Mouse (Mus musculus): ENCODE measurements around the gene Ttc13. TPM values are rescaled to one million over a fixed set of nuclear protein-coding genes. Genes with fewer than 3 reads are reported as not detected.
A peak's percentile ranks its signal among the peaks of the same experiment; 100 is the strongest.

Gene Ttc13
- polyA plus RNA-seq, 1 experiment = 30.6 TPM

DNA sequence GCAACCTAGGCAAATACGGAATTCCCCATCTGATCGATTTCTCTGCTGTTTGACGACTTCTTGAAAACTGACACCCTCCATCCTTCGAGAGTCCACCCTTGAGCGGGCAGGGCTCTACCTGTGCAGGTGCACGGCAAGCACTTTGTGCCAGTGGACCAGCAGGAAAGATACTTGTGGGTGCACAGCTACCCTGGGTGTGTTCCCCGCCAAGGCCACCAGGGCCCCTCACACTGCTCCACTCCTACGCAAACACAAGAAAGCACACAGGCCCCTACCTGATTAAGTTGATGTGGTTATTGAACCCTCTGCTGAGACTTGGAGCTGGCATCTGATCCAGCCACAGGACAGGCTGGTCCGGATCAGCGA, 40.0 kb downstream of the Ttc13 start:
- TF ChIP-seq POLR2A (IDR thresholded peaks at IDR 0.05; ENCODE audit: borderline replicate concordance, low read depth, low read length) = no peak
- TF ChIP-seq CTCF (IDR thresholded peaks at IDR 0.05; ENCODE audit: low read depth, low read length) = no peak

GRCm38 (mm10) chr8:124681077-124681791, 40.5 kb downstream of the Ttc13 start:
- Histone ChIP-seq H3K27ac (ENCODE audit: insufficient read depth, low read depth, low read length) (no peak overlapping the region), H3K4me3 (ENCODE audit: insufficient read depth, low read length) (no peak overlapping the region), H3K4me1 (ENCODE audit: control insufficient read depth, insufficient read depth, low read length) (no peaks in the 10 kb centered on the region)
- TF ChIP-seq POLR2A (IDR thresholded peaks at IDR 0.05; ENCODE audit: borderline replicate concordance, low read depth, low read length) = no peak
- no peak for TF ChIP-seq CTCF (IDR thresholded peaks at IDR 0.05; ENCODE audit: low read depth, low read length)

More for the DNA sequence above, 40.0 kb downstream of the Ttc13 start:
- Histone ChIP-seq H3K4me3 (ENCODE audit: insufficient read depth, low read length) (no peak overlapping the region), H3K4me1 (ENCODE audit: control insufficient read depth, insufficient read depth, low read length) (no peaks in the 10 kb centered on the region), H3K27ac (ENCODE audit: insufficient read depth, low read depth, low read length) (no peak overlapping the region)

GRCm38 (mm10) chr8:124678246-124678645, 43.5 kb downstream of the Ttc13 start:
- H3K4me3 ChIP-seq (ENCODE audit: insufficient read depth, low read length) = no peak overlapping the region
- TF ChIP-seq POLR2A (IDR thresholded peaks at IDR 0.05; ENCODE audit: borderline replicate concordance, low read depth, low read length) = no peak
- H3K4me1 ChIP-seq (ENCODE audit: control insufficient read depth, insufficient read depth, low read length) = no peaks in the 10 kb centered on the region
- no peak overlapping the region for H3K27ac ChIP-seq (ENCODE audit: insufficient read depth, low read depth, low read length)

- no peak overlapping the region for H3K4me3 ChIP-seq (ENCODE audit: insufficient read depth, low read length)
- TF ChIP-seq POLR2A (IDR thresholded peaks at IDR 0.05; ENCODE audit: borderline replicate concordance, low read depth, low read length) = no peak
- TF ChIP-seq CTCF (IDR thresholded peaks at IDR 0.05; ENCODE audit: low read depth, low read length) = peak; percentile 75
- H3K4me1 ChIP-seq (ENCODE audit: control insufficient read depth, insufficient read depth, low read length) = no peaks in the 10 kb centered on the region
- no peak overlapping the region for H3K27ac ChIP-seq (ENCODE audit: insufficient read depth, low read depth, low read length)
Measured at GRCm38 (mm10) chr8:124677486-124677885, 44.3 kb downstream of the Ttc13 start.

DNA sequence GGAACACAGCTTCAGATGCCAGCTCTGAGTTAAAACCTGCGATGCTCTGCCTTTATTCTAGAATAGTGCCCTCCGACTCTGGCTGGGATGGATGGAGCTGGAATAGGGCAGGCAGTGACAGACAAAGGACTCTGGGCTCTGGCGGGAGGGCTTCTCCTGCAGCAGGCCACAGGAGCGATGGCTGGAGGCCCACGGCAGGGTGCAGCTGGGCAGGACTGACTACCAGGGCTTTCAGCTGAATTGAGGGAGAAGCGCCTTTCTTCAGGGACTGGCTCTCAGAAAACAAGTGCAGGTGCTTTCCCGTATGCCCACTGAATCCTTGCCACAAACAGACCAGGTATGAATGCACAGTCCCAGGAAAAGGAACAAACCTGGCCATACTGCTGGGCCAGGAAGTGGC, 44.7 kb downstream of the Ttc13 start:
- no peak for TF ChIP-seq POLR2A (IDR thresholded peaks at IDR 0.05; ENCODE audit: borderline replicate concordance, low read depth, low read length)
- no peak for TF ChIP-seq CTCF (IDR thresholded peaks at IDR 0.05; ENCODE audit: low read depth, low read length)
- Histone ChIP-seq H3K4me3 (ENCODE audit: insufficient read depth, low read length) (no peak overlapping the region), H3K4me1 (ENCODE audit: control insufficient read depth, insufficient read depth, low read length) (no peaks in the 10 kb centered on the region), H3K27ac (ENCODE audit: insufficient read depth, low read depth, low read length) (no peak overlapping the region)

DNA sequence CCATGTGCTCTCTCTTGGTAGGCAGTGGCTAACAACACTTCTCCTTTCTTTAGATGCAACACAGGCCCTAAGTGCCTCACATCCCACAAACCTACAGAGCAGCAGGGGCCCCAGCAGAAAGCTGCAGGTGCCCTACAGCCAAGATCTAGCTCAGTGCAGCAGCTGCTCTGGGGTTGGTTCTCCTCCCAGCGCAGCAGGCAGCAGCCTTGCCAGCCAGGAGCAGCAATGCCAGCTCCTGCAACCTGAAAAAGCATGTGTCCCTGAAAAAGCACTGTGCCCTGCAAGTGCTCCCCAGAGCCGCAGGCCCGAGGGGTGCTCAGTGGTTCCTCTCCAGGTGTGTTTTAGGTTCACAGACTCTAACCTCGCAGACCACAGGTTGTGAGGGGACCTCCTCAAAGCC, 45.1 kb downstream of the Ttc13 start:
- H3K4me1 ChIP-seq (ENCODE audit: control insufficient read depth, insufficient read depth, low read length) = no peaks in the 10 kb centered on the region
- H3K4me3 ChIP-seq (ENCODE audit: insufficient read depth, low read length) = no peak overlapping the region
- TF ChIP-seq CTCF (IDR thresholded peaks at IDR 0.05; ENCODE audit: low read depth, low read length) (no peak), POLR2A (IDR thresholded peaks at IDR 0.05; ENCODE audit: borderline replicate concordance, low read depth, low read length) (no peak)
- no peak overlapping the region for H3K27ac ChIP-seq (ENCODE audit: insufficient read depth, low read depth, low read length)

GRCm38 (mm10) chr8:124672345-124672744, 49.4 kb downstream of the Ttc13 start:
- H3K4me1 ChIP-seq (ENCODE audit: control insufficient read depth, insufficient read depth, low read length) = no peaks in the 10 kb centered on the region
- TF ChIP-seq CTCF (IDR thresholded peaks at IDR 0.05; ENCODE audit: low read depth, low read length) = no peak
- no peak for TF ChIP-seq POLR2A (IDR thresholded peaks at IDR 0.05; ENCODE audit: borderline replicate concordance, low read depth, low read length)

GRCm38 (mm10) chr8:124668798-124669197, 53.0 kb downstream of the Ttc13 start:
- Histone ChIP-seq H3K4me3 (ENCODE audit: insufficient read depth, low read length) (no peak overlapping the region), H3K27ac (ENCODE audit: insufficient read depth, low read depth, low read length) (no peak overlapping the region)
- no peak for TF ChIP-seq POLR2A (IDR thresholded peaks at IDR 0.05; ENCODE audit: borderline replicate concordance, low read depth, low read length)
- no peak for TF ChIP-seq CTCF (IDR thresholded peaks at IDR 0.05; ENCODE audit: low read depth, low read length)

More at GRCm38 (mm10) chr8:124672345-124672744, 49.4 kb downstream of the Ttc13 start:
- H3K27ac ChIP-seq (ENCODE audit: insufficient read depth, low read depth, low read length) = no peak overlapping the region
- H3K4me3 ChIP-seq (ENCODE audit: insufficient read depth, low read length) = no peak overlapping the region

DNA sequence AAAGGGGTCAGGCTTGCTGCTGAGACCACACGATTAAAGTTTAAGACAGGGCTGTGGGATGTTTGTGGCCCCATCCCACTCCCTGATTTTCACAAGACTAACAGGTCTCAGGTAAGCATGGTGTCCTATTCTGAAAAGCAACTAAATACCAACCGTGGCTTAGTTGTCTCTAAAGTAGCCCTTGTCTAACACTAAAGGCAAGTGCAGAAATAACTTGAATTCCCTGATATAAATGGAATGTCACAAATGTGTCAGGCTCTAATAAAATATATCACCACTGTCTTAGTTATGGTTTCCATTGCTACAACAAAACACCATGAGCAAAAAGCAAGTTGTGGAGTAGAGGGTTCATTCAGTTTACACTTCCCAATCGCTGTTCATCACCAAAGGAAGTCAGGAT, 57.4 kb downstream of the Ttc13 start:
- Histone ChIP-seq H3K27ac (ENCODE audit: insufficient read depth, low read depth, low read length) (no peak overlapping the region), H3K4me1 (ENCODE audit: control insufficient read depth, insufficient read depth, low read length) (peaks cover 9% of the 10 kb centered on the region), H3K4me3 (ENCODE audit: insufficient read depth, low read length) (no peak overlapping the region)
- TF ChIP-seq POLR2A (IDR thresholded peaks at IDR 0.05; ENCODE audit: borderline replicate concordance, low read depth, low read length) = no peak
- no peak for TF ChIP-seq CTCF (IDR thresholded peaks at IDR 0.05; ENCODE audit: low read depth, low read length)

More at GRCm38 (mm10) chr8:124668798-124669197, 53.0 kb downstream of the Ttc13 start:
- H3K4me1 ChIP-seq (ENCODE audit: control insufficient read depth, insufficient read depth, low read length) = no peaks in the 10 kb centered on the region

DNA sequence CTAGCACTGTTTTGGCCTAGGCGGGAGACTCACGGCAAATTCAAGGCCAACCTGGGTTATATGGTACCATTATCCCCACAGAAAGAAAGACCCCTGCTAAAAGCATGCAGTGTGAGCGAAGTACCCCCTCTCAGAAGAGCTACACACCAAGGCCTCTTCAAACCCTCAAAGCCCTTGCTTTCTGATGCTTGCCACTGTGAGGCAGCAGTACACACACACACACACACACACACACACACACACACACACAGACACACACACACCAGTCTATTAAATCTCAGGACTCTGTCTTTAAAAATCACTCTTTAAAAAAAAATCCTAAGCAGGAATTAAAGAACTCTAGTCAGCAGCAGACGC, 57.9 kb downstream of the Ttc13 start:
- H3K4me3 ChIP-seq (ENCODE audit: insufficient read depth, low read length) = no peak overlapping the region
- peaks cover 9% of the 10 kb centered on the region for H3K4me1 ChIP-seq (ENCODE audit: control insufficient read depth, insufficient read depth, low read length)
- no peak for TF ChIP-seq POLR2A (IDR thresholded peaks at IDR 0.05; ENCODE audit: borderline replicate concordance, low read depth, low read length)
- TF ChIP-seq CTCF (IDR thresholded peaks at IDR 0.05; ENCODE audit: low read depth, low read length) = no peak
- no peak overlapping the region for H3K27ac ChIP-seq (ENCODE audit: insufficient read depth, low read depth, low read length)
